Mouse (Mus musculus): ENCODE measurements around the gene Pdap1. TPM values are rescaled to one million over a fixed set of nuclear protein-coding genes. Genes with fewer than 3 reads are reported as not detected.

Gene Pdap1
- total RNA-seq (2023), result 43.4 to 52.0 TPM (median 47.8 TPM) in 4 replicates

GRCm38 (mm10) chr5:145139571-145140519 lies at the start of gene Pdap1, which contains the start of gene Bud31:
Gene Pdap1, minus strand, starts transcription at chr5:145140238.
Gene Bud31, plus strand, starts transcription at chr5:145140362.

GRCm38 (mm10) chr5:145166536-145167305 lies 26.7 kb upstream of the Pdap1 start, which contains the start of the genes Ptcd1 and Cpsf4:
Gene Ptcd1, minus strand, starts transcription at chr5:145167108.
Gene Cpsf4, plus strand, starts transcription at chr5:145167213.

GRCm38 (mm10) chr5:145114071-145114605 lies 25.9 kb downstream of the Pdap1 start, which contains the start of gene Arpc1b:
Gene Arpc1b, plus strand, starts transcription at chr5:145114215.

GRCm38 (mm10) chr5:145083632-145084451 lies 56.2 kb downstream of the Pdap1 start, which contains the start of the genes Arpc1a and Kpna7:
Gene Arpc1a, plus strand, starts transcription at chr5:145083830.
Gene Kpna7, minus strand, starts transcription at chr5:145084030.

Other genes starting within 250 kb of the Pdap1 start
- gene Smurf1, start 174.4 kb downstream of the Pdap1 start, total RNA-seq (2023), result 22.4 to 27.4 TPM (median 25.2 TPM) in 4 replicates
- gene Gm4871, start 107.5 kb downstream of the Pdap1 start, total RNA-seq (2023), result not detected in 4 replicates
- not detected in 4 replicates for gene 1700018F24Rik, start 97.2 kb downstream of the Pdap1 start, total RNA-seq (2023)
- gene Arpc1a, start 56.4 kb downstream of the Pdap1 start, total RNA-seq (2023), result 93.6 to 105 TPM (median 99.4 TPM) in 4 replicates
- gene Kpna7, start 56.2 kb downstream of the Pdap1 start, total RNA-seq (2023), result not detected in 4 replicates
- 434 to 448 TPM (median 440 TPM) in 4 replicates for gene Arpc1b, start 26.0 kb downstream of the Pdap1 start, total RNA-seq (2023)
- gene Bud31, start 124 bp upstream of the Pdap1 start, total RNA-seq (2023), result 222 to 230 TPM (median 230 TPM) in 4 replicates
- 16.7 to 22.1 TPM (median 20.1 TPM) in 4 replicates for gene Ptcd1, start 26.9 kb upstream of the Pdap1 start, total RNA-seq (2023)
- 36.2 to 42.6 TPM (median 38.4 TPM) in 4 replicates for gene Cpsf4, start 27.0 kb upstream of the Pdap1 start, total RNA-seq (2023)
- gene Atp5j2, start 51.8 kb upstream of the Pdap1 start, total RNA-seq (2023), result 128 to 151 TPM (median 137 TPM) in 4 replicates
- gene Zkscan14, start 61.6 kb upstream of the Pdap1 start, total RNA-seq (2023), result 30.8 to 34.9 TPM (median 31.8 TPM) in 4 replicates
- 9.0 to 10.5 TPM (median 10.1 TPM) in 4 replicates for gene Zkscan5, start 64.3 kb upstream of the Pdap1 start, total RNA-seq (2023)
- gene Zfp655, start 91.5 kb upstream of the Pdap1 start, total RNA-seq (2023), result 73.3 to 88.8 TPM (median 82.3 TPM) in 4 replicates
- 30.8 to 41.1 TPM (median 35.0 TPM) in 4 replicates for gene Zscan25, start 140.3 kb upstream of the Pdap1 start, total RNA-seq (2023)
- not detected in 4 replicates for gene Cyp3a57, start 205.0 kb upstream of the Pdap1 start, total RNA-seq (2023)